Mouse (Mus musculus): ENCODE results near the gene Nfkbia.

GRCm38 (mm10) chr12:55526983-55527752, 34.7 kb upstream of the Nfkbia start:
- TF ChIP-seq CTCF (IDR thresholded peaks at IDR 0.05; ENCODE audit: low read depth, low read length) (no peak), POLR2A (IDR thresholded peaks at IDR 0.05; ENCODE audit: borderline replicate concordance, low read depth, low read length) (no peak)

Data from bone marrow macrophage, adult 2 months (primary cell).